Comparison of ENCODE assay signal across 8 mouse cellular contexts in genomic region chr6:106645496-106646211, GRCm38 (mm10).
DNase-seq lines count a peak whose midpoint lies in the region; ATAC-seq lines count a peak whose summit lies in the region.

No protein-coding gene starts in this region.

- peak; percentile 5 for DNase-seq in adrenal gland, adult 8-10 months
- DNase-seq in adrenal gland, adult 2 months, result no peak
- DNase-seq in brain, embryonic 18.5 days (ENCODE audit: low read depth, low spot score), result peak; percentile 77
- peak; percentile 50 for DNase-seq in kidney, adult 9 months
- peak; percentile 54 for DNase-seq in left cerebral cortex, postnatal 4 days
- peak; percentile 84 for DNase-seq in retina, embryonic 14.5 days (ENCODE audit: low spot score)
- no peak for DNase-seq in urinary bladder, postnatal 25 days (ENCODE audit: low spot score)

- no peak overlapping the region for H3K4me3 ChIP-seq in forebrain, embryonic 15.5 days

- 0 out of 2 replicates have a peak, but pooled peaks cover 3% of the 10 kb centered on the region for H3K4me1 ChIP-seq in forebrain, embryonic 15.5 days

- no peaks in the 10 kb centered on the region for H3K36me3 ChIP-seq in forebrain, embryonic 15.5 days

- 32% methylated on average over 5 of the region's 5 CpGs for WGBS in forebrain, embryonic 15.5 days

- H3K27ac ChIP-seq in forebrain, embryonic 15.5 days (replicated peaks), result no peak overlapping the region

- no peak overlapping the region for H3K4me2 ChIP-seq in forebrain, embryonic 15.5 days (replicated peaks)

- intact Hi-C loops in left cerebral cortex, postnatal 4 days (cut with DNase I), result no loop called here

- peak; percentile 96 for ATAC-seq in forebrain, embryonic 15.5 days (replicated peaks)

- H3K9me3 ChIP-seq in forebrain, embryonic 15.5 days, result no peaks in the 10 kb centered on the region

- no peaks in the 10 kb centered on the region for H3K27me3 ChIP-seq in forebrain, embryonic 15.5 days

- H3K9ac ChIP-seq in forebrain, embryonic 15.5 days (replicated peaks), result no peak overlapping the region

Comparison
In these comparisons a context has a peak if more than half of its experiments do, and no peak if none do; other contexts are left out.
1. DNase-seq: peak in adrenal gland, adult 8-10 months (single experiment), brain, embryonic 18.5 days (single experiment), kidney, adult 9 months (single experiment), left cerebral cortex, postnatal 4 days (single experiment) and retina, embryonic 14.5 days (single experiment); none in adrenal gland, adult 2 months (single experiment) and urinary bladder, postnatal 25 days (single experiment).